In the genomic region with DNA sequence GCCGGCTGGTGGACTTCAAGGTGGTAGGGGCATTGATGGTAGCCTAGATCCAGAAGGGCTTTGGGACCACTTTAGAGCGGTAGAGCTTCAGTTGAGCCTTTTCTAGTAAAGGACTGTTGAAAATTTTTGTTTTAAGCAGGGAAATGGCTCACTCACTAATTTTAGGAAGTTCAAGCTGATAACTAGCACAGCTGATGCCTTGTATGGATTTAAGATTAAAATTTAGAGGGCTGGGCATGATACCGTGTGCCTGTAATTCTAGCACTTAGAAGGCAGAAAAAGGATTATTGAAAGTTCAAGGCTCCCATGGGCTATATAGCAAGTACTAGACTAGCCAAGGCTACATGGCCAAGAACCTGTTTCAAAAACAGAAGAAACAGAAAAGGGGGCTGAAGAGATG, we compare ENCODE assay signal across 35 mouse cellular contexts.
"Had no signal": no experiment of that assay in that cellular context is flagged by ENCODE, and none has a peak within 500 bp of the region (broad histone marks: within the 10 kb centered on the region; RNA-seq: fewer than 3 reads in every experiment).

No protein-coding gene starts in this region.

- H3K27me3 ChIP-seq: heart, embryonic 12.5 days; heart, embryonic 13.5 days; heart, embryonic 15.5 days; hindbrain, embryonic 12.5 days; hindbrain, embryonic 13.5 days; hindbrain, embryonic 15.5 days; intestine, embryonic 15.5 days; kidney, embryonic 15.5 days had no signal

- H3K4me2 ChIP-seq: heart, embryonic 11.5 days; heart, embryonic 12.5 days; heart, embryonic 13.5 days; heart, embryonic 15.5 days; hindbrain, embryonic 12.5 days; hindbrain, embryonic 13.5 days; hindbrain, embryonic 14.5 days; hindbrain, embryonic 15.5 days; intestine, embryonic 15.5 days; kidney, embryonic 15.5 days had no signal

- H3K9ac ChIP-seq: heart, embryonic 12.5 days; heart, embryonic 13.5 days; heart, embryonic 15.5 days; hindbrain, embryonic 12.5 days; hindbrain, embryonic 13.5 days; hindbrain, embryonic 14.5 days; hindbrain, embryonic 15.5 days; intestine, embryonic 15.5 days; kidney, embryonic 15.5 days had no signal

- DNase-seq: heart, postnatal 10 days; heart, postnatal 14 days; heart, postnatal 36 days; heart, postnatal 4 days; kidney, adult 11 months; kidney, adult 18-20 months; kidney, adult 2 months; kidney, adult 8-10 months; kidney, adult 9 months; kidney, postnatal 10 days; kidney, postnatal 14 days; kidney, postnatal 25 days; kidney, postnatal 36 days; kidney, postnatal 4 days; layer of hippocampus, adult 9-11 months; layer of hippocampus, postnatal 36 days had no signal

- H3K4me3 ChIP-seq: heart, embryonic 10.5 days; heart, embryonic 12.5 days; heart, embryonic 13.5 days; heart, embryonic 15.5 days; hindbrain, embryonic 10.5 days; hindbrain, embryonic 12.5 days; hindbrain, embryonic 13.5 days; hindbrain, embryonic 15.5 days; intestine, embryonic 15.5 days; kidney, embryonic 15.5 days; layer of hippocampus, adult 2 months had no signal

- H3K9me3 ChIP-seq: heart, embryonic 10.5 days; heart, embryonic 15.5 days; hindbrain, embryonic 12.5 days; hindbrain, embryonic 13.5 days; hindbrain, embryonic 15.5 days; intestine, embryonic 15.5 days; kidney, embryonic 15.5 days had no signal

- H3K27ac ChIP-seq: heart, embryonic 10.5 days; heart, embryonic 13.5 days; heart, embryonic 15.5 days; hindbrain, embryonic 10.5 days; hindbrain, embryonic 12.5 days; hindbrain, embryonic 13.5 days; hindbrain, embryonic 14.5 days; hindbrain, embryonic 15.5 days; hindbrain, postnatal 0 days; intestine, embryonic 15.5 days; kidney, embryonic 15.5 days; kidney, postnatal 0 days; layer of hippocampus, adult 2 months had no signal

- ATAC-seq: hindbrain, embryonic 16.5 days; hindbrain, postnatal 0 days; inflammation-experienced regulatory T-cells, adult 6 months; intestine, embryonic 15.5 days; intestine, embryonic 16.5 days; intestine, postnatal 0 days had no signal

- H3K4me1 ChIP-seq: heart, embryonic 10.5 days; heart, embryonic 12.5 days; heart, embryonic 13.5 days; heart, embryonic 15.5 days; hindbrain, embryonic 10.5 days; hindbrain, embryonic 12.5 days; hindbrain, embryonic 13.5 days; hindbrain, embryonic 15.5 days; intestine, embryonic 15.5 days; kidney, embryonic 15.5 days had no signal
